Mouse (Mus musculus): ENCODE data around the gene Zfp280b. TPM values are rescaled to one million over a fixed set of nuclear protein-coding genes. Genes with fewer than 3 reads are reported as not detected.
A peak's percentile ranks its signal among the peaks of the same experiment; 100 is the strongest.
"Not testable (repeated sequence)": the region's sequence is repeated elsewhere in the genome, so short reads cannot be mapped to it uniquely, and the experiment has no call there.

Gene Zfp280b
- polyA plus RNA-seq (2015; fragmentation: Nextera tagmentation; extraction: Ambion mirVana) = 5.7 and 6.1 TPM in 2 replicates

DNA sequence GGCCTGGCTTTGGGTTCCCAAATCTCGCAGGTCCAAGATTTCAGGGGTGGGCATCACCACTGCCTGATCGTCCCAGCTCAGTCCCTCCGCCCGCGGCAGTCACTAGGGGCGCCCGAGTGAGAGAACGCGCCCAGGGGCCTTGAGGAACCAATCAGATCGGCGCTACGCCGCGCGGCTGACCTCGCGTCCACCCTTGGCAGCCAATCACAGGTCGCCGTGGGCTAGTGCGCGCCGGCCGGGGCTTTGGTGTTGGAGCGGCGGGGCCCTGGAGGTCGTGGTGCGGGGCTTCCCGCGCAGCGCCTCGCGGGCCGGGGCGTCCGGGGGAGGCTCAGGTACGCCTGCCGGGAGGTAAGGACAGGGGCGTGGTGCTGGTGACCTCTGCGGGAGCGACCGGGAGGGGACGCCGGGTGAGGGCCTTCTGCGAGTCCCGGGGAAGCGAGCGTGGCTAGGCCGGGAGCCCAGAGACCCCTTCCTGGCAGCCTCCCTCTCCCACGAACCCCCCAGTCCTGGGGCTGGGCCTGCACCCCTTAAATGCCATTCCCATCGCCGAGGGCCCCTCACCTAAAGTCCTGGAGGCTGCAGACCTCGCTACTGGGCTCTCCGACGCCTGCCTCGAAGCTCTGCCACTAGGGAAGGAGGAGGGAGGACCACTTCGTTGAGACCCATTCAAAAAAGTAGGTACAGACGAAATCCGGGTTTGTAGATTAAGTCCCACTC lies at the start of gene Zfp280b:
TSS of gene Zfp280b (plus strand) at position 249 of the 717 bp plus-strand sequence.
- no peaks in the 10 kb centered on the region for H3K9me3 ChIP-seq (ENCODE audit: control insufficient read depth, low read length)
- 1% methylated on average over 47 of the region's 58 CpGs for WGBS
- H3K27ac ChIP-seq (replicated peaks) = peak within 1 kb of the TSS; percentile 74
- H3K27me3 ChIP-seq (ENCODE audit: control insufficient read depth, insufficient read depth, low read length) = no peaks in the 10 kb centered on the region
- H3K4me2 ChIP-seq (replicated peaks; ENCODE audit: low read depth) = peak within 1 kb of the TSS; percentile 60
- ATAC-seq (ENCODE audit: low FRiP score, low TSS enrichment) (peak; percentile 98), DNase-seq (ENCODE audit: low spot score) (peak; percentile 96)
- peak within 1 kb of the TSS; percentile 92 for H3K9ac ChIP-seq (ENCODE audit: low read length)
- no peaks in the 10 kb centered on the region for H3K4me1 ChIP-seq (replicated peaks; ENCODE audit: control insufficient read depth, insufficient read depth)
- TF ChIP-seq CTCF (IDR thresholded peaks at IDR 0.05; ENCODE audit: low read depth) (peak; percentile 82), EP300 (optimal IDR thresholded peaks at IDR 0.05) (no peak)
- H3K4me3 ChIP-seq (ENCODE audit: low read depth, low read length) = peak within 1 kb of the TSS; percentile 83
- no peaks in the 10 kb centered on the region for H3K36me3 ChIP-seq (ENCODE audit: control insufficient read depth, insufficient read depth, low read length)

DNA sequence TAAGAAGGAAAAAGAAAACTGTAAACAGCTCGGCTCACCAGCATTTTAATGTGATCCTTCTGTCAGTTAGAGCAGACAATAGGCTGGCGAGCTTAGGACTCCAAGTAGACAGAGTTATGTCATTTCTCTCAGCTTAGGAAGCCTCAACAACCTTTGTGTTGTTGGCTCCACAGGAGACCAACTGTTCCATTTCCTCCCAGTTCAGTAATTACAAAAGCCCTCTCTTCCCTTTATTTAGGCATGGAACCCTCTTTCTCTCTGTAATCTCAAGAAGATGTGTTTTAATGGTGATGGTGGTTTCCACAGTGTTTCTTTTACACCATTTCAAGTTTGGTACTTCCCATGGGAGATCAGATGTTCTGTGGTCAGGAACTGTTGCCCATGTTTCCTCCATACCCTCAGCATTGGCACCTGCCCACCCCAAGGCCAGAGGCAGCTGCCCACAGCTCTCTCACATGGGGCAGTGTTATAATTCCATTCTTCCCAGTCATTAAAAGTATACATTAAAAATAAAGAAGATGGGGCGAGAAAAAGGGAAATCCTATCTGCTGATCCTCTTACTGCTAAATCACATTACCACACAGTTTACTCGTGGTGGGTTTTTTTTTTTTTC lies 41.9 kb upstream of the Zfp280b start:
- Histone ChIP-seq H3K9me3 (ENCODE audit: control insufficient read depth, low read length) (no peaks in the 10 kb centered on the region), H3K4me2 (replicated peaks; ENCODE audit: low read depth) (no peak overlapping the region), H3K4me1 (replicated peaks; ENCODE audit: control insufficient read depth, insufficient read depth) (no peaks in the 10 kb centered on the region), H3K27me3 (ENCODE audit: control insufficient read depth, insufficient read depth, low read length) (no peaks in the 10 kb centered on the region), H3K27ac (replicated peaks) (no peak overlapping the region), H3K4me3 (ENCODE audit: low read depth, low read length) (no peak overlapping the region), H3K36me3 (ENCODE audit: control insufficient read depth, insufficient read depth, low read length) (no peaks in the 10 kb centered on the region), H3K9ac (ENCODE audit: low read length) (no peak overlapping the region)
- 67% methylated on average over 4 of the region's 4 CpGs for WGBS
- ATAC-seq (ENCODE audit: low FRiP score, low TSS enrichment) (no peak), DNase-seq (ENCODE audit: low spot score) (no peak)
- TF ChIP-seq EP300 (optimal IDR thresholded peaks at IDR 0.05) (no peak), CTCF (IDR thresholded peaks at IDR 0.05; ENCODE audit: low read depth) (no peak)

DNA sequence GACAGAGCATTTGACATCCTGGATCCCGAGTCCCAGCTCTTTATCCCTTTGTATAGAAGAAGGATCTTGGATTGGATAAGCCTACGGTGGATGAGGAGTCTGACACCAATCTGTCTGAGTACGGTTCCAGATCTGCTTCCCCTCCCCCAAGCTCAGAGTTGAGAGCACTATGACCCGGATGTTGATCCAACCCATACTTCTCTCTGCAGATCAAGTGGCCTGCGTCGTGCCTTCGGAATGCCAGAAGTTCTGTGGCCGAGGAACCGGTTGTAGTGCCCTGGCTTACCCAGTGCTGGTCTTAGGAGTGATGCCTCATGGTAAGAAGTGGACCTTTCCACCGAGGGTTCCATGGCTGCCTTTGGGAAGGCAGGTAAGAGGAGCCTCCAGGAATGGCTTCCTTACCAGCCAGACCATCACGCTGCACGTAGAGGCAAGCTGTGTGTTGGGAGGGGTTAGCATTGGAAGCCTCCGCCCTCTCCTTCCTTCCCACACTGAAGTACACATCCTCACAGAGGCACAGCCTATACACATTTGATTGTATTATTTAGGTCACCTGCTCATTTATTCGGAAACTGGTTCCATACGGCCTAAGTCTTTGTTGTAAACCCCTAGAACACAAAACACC lies 38.7 kb upstream of the Zfp280b start:
- H3K9ac ChIP-seq (ENCODE audit: low read length) = no peak overlapping the region
- H3K9me3 ChIP-seq (ENCODE audit: control insufficient read depth, low read length) = no peaks in the 10 kb centered on the region
- DNase-seq (ENCODE audit: low spot score) (no peak), ATAC-seq (ENCODE audit: low FRiP score, low TSS enrichment) (no peak)
- H3K4me3 ChIP-seq (ENCODE audit: low read depth, low read length) = no peak overlapping the region
- no peaks in the 10 kb centered on the region for H3K27me3 ChIP-seq (ENCODE audit: control insufficient read depth, insufficient read depth, low read length)
- no peak overlapping the region for H3K27ac ChIP-seq (replicated peaks)
- no peak for TF ChIP-seq EP300 (optimal IDR thresholded peaks at IDR 0.05)
- no peak for TF ChIP-seq CTCF (IDR thresholded peaks at IDR 0.05; ENCODE audit: low read depth)
- no peak overlapping the region for H3K4me2 ChIP-seq (replicated peaks; ENCODE audit: low read depth)
- no peaks in the 10 kb centered on the region for H3K36me3 ChIP-seq (ENCODE audit: control insufficient read depth, insufficient read depth, low read length)
- 86% methylated on average over 15 of the region's 15 CpGs for WGBS
- no peaks in the 10 kb centered on the region for H3K4me1 ChIP-seq (replicated peaks; ENCODE audit: control insufficient read depth, insufficient read depth)

DNA sequence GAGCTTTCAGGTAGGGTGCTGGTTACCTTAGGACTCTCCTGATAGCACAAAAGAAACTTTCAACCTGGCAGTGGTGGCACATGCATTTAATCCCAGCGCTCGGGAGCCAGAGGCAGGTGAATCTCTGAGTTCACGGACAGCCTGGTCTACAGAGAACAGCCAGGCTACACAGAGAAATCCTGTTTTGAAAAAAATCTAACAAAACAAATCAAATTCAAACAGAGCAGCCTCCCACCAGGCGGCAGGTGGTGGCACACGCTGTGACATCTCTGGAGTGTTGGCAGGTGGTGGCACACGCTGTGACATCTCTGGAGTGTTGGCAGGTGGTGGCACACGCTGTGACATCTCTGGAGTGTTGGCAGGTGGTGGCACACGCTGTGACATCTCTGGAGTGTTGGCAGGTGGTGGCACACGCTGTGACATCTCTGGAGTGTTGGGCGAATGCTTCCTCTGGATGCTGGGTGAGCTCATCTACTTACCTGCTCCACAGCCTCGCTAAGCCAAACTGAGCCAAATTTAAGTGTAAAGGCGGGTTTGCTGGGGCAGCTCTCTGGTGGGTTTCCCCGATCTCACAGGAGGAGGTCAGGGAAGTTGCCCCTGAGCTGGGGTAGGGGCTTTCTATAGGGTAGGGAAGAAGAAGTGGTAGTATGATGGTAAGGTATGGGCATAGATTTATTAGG lies 37.8 kb upstream of the Zfp280b start:
- H3K36me3 ChIP-seq (ENCODE audit: control insufficient read depth, insufficient read depth, low read length); DNase-seq (ENCODE audit: low spot score); H3K4me1 ChIP-seq (replicated peaks; ENCODE audit: control insufficient read depth, insufficient read depth); H3K9me3 ChIP-seq (ENCODE audit: control insufficient read depth, low read length); H3K4me2 ChIP-seq (replicated peaks; ENCODE audit: low read depth); ATAC-seq (ENCODE audit: low FRiP score, low TSS enrichment); H3K4me3 ChIP-seq (ENCODE audit: low read depth, low read length); H3K9ac ChIP-seq (ENCODE audit: low read length); H3K27me3 ChIP-seq (ENCODE audit: control insufficient read depth, insufficient read depth, low read length); H3K27ac ChIP-seq (replicated peaks): not testable (repeated sequence)
- WGBS = 81% methylated on average over 12 of the region's 13 CpGs

DNA sequence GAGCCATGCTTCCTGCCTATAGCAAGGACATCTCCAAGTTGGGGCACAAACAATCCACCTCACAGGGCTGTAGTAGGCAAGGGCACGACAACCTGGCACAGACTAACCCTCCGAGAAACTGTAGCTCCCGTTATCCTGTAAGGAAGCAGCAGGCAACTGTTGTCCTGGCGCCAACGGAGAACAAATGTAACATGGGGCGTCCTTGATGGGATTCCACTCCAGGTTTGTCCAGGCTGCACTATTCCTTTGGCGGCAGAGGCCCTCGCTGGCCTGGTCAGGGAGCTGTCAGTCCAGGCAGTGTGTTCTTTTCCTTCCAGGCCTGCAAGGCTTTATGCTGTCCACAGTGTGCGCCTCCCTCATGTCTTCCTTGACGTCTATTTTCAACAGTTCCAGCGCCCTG lies 37.0 kb upstream of the Zfp280b start:
- H3K9ac ChIP-seq (ENCODE audit: low read length) = no peak overlapping the region
- no peaks in the 10 kb centered on the region for H3K9me3 ChIP-seq (ENCODE audit: control insufficient read depth, low read length)
- no peak for TF ChIP-seq CTCF (IDR thresholded peaks at IDR 0.05; ENCODE audit: low read depth)
- TF ChIP-seq EP300 (optimal IDR thresholded peaks at IDR 0.05) = no peak
- H3K4me2 ChIP-seq (replicated peaks; ENCODE audit: low read depth) = no peak overlapping the region
- ATAC-seq (ENCODE audit: low FRiP score, low TSS enrichment) (no peak), DNase-seq (ENCODE audit: low spot score) (no peak)
- H3K27ac ChIP-seq (replicated peaks) = no peak overlapping the region
- H3K4me1 ChIP-seq (replicated peaks; ENCODE audit: control insufficient read depth, insufficient read depth) = no peaks in the 10 kb centered on the region
- WGBS = 80% methylated on average over 11 of the region's 11 CpGs
- no peaks in the 10 kb centered on the region for H3K36me3 ChIP-seq (ENCODE audit: control insufficient read depth, insufficient read depth, low read length)
- no peak overlapping the region for H3K4me3 ChIP-seq (ENCODE audit: low read depth, low read length)
- no peaks in the 10 kb centered on the region for H3K27me3 ChIP-seq (ENCODE audit: control insufficient read depth, insufficient read depth, low read length)
